Mouse (Mus musculus) spleen, postnatal 4 days (tissue): Measurements from ENCODE around the gene Aatk.
A peak's percentile ranks its signal among the peaks of the same experiment; 100 is the strongest.

Experiments
- DNase-seq, 2 experiments: peaks; one replicate each; pipeline ENCODE4 v3.0.0; 2022; ENCODE audit warnings: low spot score in 2 of 2

Gene Aatk

GRCm38 (mm10) chr11:119989115-119989564 is 57.8 kb downstream of the Aatk start:
- DNase-seq, result no peak

GRCm38 (mm10) chr11:119988391-119988790 is 58.6 kb downstream of the Aatk start:
- DNase-seq, result no peak

- DNase-seq, result no peak
Observed at GRCm38 (mm10) chr11:119987876-119988275, 59.1 kb downstream of the Aatk start.

- no peak for DNase-seq
Observed at GRCm38 (mm10) chr11:119986751-119987425, 60.1 kb downstream of the Aatk start.

GRCm38 (mm10) chr11:119983151-119983550 is 63.8 kb downstream of the Aatk start:
- no peak for DNase-seq

GRCm38 (mm10) chr11:119982236-119982635 is 64.7 kb downstream of the Aatk start:
- DNase-seq, result no peak

GRCm38 (mm10) chr11:119981769-119982168 is 65.2 kb downstream of the Aatk start:
- DNase-seq, result no peak

- no peak for DNase-seq
Observed at GRCm38 (mm10) chr11:119979596-119980385, 67.2 kb downstream of the Aatk start.

GRCm38 (mm10) chr11:119978701-119979100 is 68.3 kb downstream of the Aatk start:
- DNase-seq, result no peak

- DNase-seq, result peak in 1 of 2 experiments; percentile 55
Observed at GRCm38 (mm10) chr11:119975739-119976501, 71.0 kb downstream of the Aatk start.

GRCm38 (mm10) chr11:119973789-119974188 is 73.2 kb downstream of the Aatk start:
- no peak for DNase-seq

- no peak for DNase-seq
Observed at GRCm38 (mm10) chr11:119970021-119970851, 76.7 kb downstream of the Aatk start.

GRCm38 (mm10) chr11:119967892-119968291 is 79.1 kb downstream of the Aatk start:
- no peak for DNase-seq

GRCm38 (mm10) chr11:119967401-119967800 is 79.6 kb downstream of the Aatk start:
- DNase-seq, result no peak

GRCm38 (mm10) chr11:119966294-119966693 is 80.7 kb downstream of the Aatk start:
- DNase-seq, result no peak

- no peak for DNase-seq
Observed at GRCm38 (mm10) chr11:119965053-119965452, 81.9 kb downstream of the Aatk start.

- DNase-seq, result no peak
Observed at GRCm38 (mm10) chr11:119961511-119961910, 85.5 kb downstream of the Aatk start.

- DNase-seq, result no peak
Observed at GRCm38 (mm10) chr11:119960671-119961070, 86.3 kb downstream of the Aatk start.

GRCm38 (mm10) chr11:119959714-119960113 is 87.3 kb downstream of the Aatk start:
- DNase-seq, result no peak

- DNase-seq, result no peak
Observed at GRCm38 (mm10) chr11:119958856-119959255, 88.1 kb downstream of the Aatk start.
